Mouse (Mus musculus) embryonic facial prominence, embryonic 15.5 days (tissue): ENCODE measurements around the gene Pitpnm3. TPM values are rescaled to one million over a fixed set of nuclear protein-coding genes. Genes with fewer than 3 reads are reported as not detected.

Source experiments
- ATAC-seq: fragments of 200-750 bp; cut with Nextera tagmentation; 2 replicates; pipeline ENCODE4 v1.8.0; 2017; ENCODE audit warnings: low read depth, moderate TSS enrichment; ENCODE audit not compliant: insufficient number of reproducible peaks, low FRiP score, low TSS enrichment
- H3K27ac ChIP-seq: fragments of 300-500 bp; sonication (generic); replicated peaks from 2 replicates; pipeline ENCODE4 v1.5.1; 2015; ENCODE audit warnings: mild to moderate bottlenecking, inconsistent platforms
- H3K27me3 ChIP-seq: fragments of 300-500 bp; sonication (generic); 2 replicates; pipeline ENCODE4 v1.6.1; 2015; ENCODE audit warnings: inconsistent platforms
- H3K36me3 ChIP-seq: fragments of 300-500 bp; sonication (generic); 2 replicates; pipeline ENCODE4 v1.6.1; 2015; ENCODE audit warnings: mild to moderate bottlenecking, inconsistent platforms
- H3K4me1 ChIP-seq: fragments of 300-500 bp; sonication (generic); 2 replicates; pipeline ENCODE4 v1.6.1; 2015; ENCODE audit warnings: inconsistent platforms
- H3K4me2 ChIP-seq: fragments of 300-500 bp; sonication (generic); replicated peaks from 2 replicates; pipeline ENCODE4 v1.6.1; 2015; ENCODE audit warnings: mild to moderate bottlenecking, inconsistent platforms
- H3K4me3 ChIP-seq: fragments of 300-500 bp; sonication (generic); replicated peaks from 2 replicates; pipeline ENCODE4 v1.5.1; 2015; ENCODE audit warnings: mild to moderate bottlenecking, inconsistent platforms
- H3K9ac ChIP-seq: fragments of 300-500 bp; sonication (generic); 2 replicates; pipeline ENCODE4 v1.6.1; 2015; ENCODE audit warnings: inconsistent platforms
- H3K9me3 ChIP-seq: fragments of 300-500 bp; sonication (generic); replicated peaks from 2 replicates; pipeline ENCODE4 v1.6.1; 2016; ENCODE audit warnings: inconsistent platforms
- WGBS: fragments of 180-500 bp; shearing (Covaris S2); methylation state at CpG from one replicate; pipeline ENCODE4 v1.1.7; 2015; 5-methylcytosine and 5-hydroxymethylcytosine counted together
- polyA plus RNA-seq: library from polyadenylated mRNA; unstranded; fragments of >200 nt; fragmentation: Nextera tagmentation; extraction: Ambion mirVana; gene quantifications from 2 replicates; pipeline ENCODE4 v1.2.1, GENCODE M21; 2015

The Pitpnm3 gene
- polyA plus RNA-seq, 1 experiment from 2014 or later, result 2.0 TPM

DNA sequence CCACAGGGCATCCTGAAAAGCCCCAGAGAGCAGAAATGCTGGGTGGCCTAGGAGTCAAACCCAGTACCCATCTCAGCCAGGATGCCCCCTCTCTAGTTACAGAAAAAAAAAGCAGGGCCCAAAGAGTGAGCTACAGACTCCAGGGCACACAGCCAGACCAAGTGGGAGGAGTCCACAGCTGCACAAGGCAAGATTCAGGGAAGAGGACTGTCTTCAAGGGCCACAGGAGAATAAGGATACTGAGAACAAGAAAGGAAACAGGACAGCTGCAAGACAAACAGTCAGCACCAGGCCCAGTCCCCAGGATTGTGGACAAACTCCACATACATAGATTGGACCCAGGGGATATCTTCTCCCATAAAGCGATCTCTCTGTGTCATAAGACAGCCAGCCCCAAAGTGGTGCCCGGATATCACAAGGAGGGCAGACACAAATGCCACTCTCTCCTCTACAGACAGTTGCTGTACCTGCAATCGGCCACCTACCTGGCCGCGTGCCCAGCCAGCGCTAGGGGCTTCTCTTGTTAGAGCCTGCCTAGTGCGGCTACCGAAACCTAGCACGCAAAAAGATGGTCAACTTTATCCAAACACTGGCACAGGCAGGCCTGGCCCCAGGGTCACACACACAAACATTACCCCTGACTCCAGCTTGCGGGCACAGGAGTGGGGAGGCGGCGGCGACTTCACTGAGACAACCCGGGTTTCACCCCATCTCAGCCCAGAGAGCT lies 85.2 kb downstream of the Pitpnm3 start:
- Histone ChIP-seq H3K36me3 (peaks cover 15% of the 10 kb centered on the region; the same call in 1 of the 2 replicates), H3K4me1 (peaks cover 39% of the 10 kb centered on the region), H3K27ac (no peak overlapping the region), H3K9ac (0 out of 2 replicates have a peak overlapping the region, but pooled peaks have one; percentile 23), H3K4me2 (peak overlapping the region; percentile 86), H3K4me3 (peak overlapping the region; percentile 46), H3K9me3 (no peaks in the 10 kb centered on the region), H3K27me3 (no peaks in the 10 kb centered on the region)
- WGBS, result 16% methylated on average over 14 of the region's 14 CpGs
- ATAC-seq, result peak; percentile 36

GRCm38 (mm10) chr11:72049171-72049759 lies 86.3 kb downstream of the Pitpnm3 start:
- peaks cover 19% of the 10 kb centered on the region; the same call in 1 of the 2 replicates for H3K36me3 ChIP-seq
- no peak overlapping the region for H3K27ac ChIP-seq
- H3K9me3 ChIP-seq, result no peaks in the 10 kb centered on the region
- H3K4me1 ChIP-seq, result peaks cover 33% of the 10 kb centered on the region
- H3K27me3 ChIP-seq, result no peaks in the 10 kb centered on the region
- no peak overlapping the region for H3K9ac ChIP-seq
- ATAC-seq, result no peak
- no peak overlapping the region for H3K4me3 ChIP-seq
- WGBS, result 72% methylated on average over 8 of the region's 8 CpGs
- H3K4me2 ChIP-seq, result no peak overlapping the region

GRCm38 (mm10) chr11:72048730-72049129 lies 86.8 kb downstream of the Pitpnm3 start:
- peaks cover 19% of the 10 kb centered on the region; the same call in 1 of the 2 replicates for H3K36me3 ChIP-seq
- no peaks in the 10 kb centered on the region for H3K9me3 ChIP-seq
- H3K4me3 ChIP-seq, result no peak overlapping the region
- H3K4me1 ChIP-seq, result peaks cover 39% of the 10 kb centered on the region
- H3K27me3 ChIP-seq, result no peaks in the 10 kb centered on the region
- 69% methylated on average over 6 of the region's 6 CpGs for WGBS
- ATAC-seq, result no peak
- H3K27ac ChIP-seq, result no peak overlapping the region
- no peak overlapping the region for H3K4me2 ChIP-seq
- no peak overlapping the region for H3K9ac ChIP-seq

DNA sequence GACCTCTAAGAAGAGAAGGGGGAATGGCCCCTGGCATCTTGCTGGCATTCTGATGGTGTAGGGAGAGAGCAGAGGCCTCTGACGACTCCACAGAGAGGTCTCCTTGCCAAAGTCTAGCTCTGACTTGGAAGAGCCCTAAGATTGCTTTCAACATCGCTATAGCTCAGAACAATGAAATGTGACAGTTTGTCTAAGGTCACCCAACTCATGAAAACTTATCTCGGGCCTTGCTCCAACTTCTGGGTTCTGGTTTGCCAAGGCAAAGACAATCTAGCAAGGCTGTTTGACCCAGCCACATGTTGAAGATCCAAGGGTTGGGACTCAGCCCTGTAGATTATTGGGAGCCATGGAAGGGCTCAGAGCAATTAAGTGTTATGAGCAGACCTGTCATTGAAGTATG lies 91.3 kb downstream of the Pitpnm3 start:
- H3K36me3 ChIP-seq, result peaks cover 19% of the 10 kb centered on the region; the same call in 1 of the 2 replicates
- no peaks in the 10 kb centered on the region for H3K9me3 ChIP-seq
- no peak for ATAC-seq
- no peak overlapping the region for H3K4me3 ChIP-seq
- peak overlapping the region; percentile 94 for H3K4me2 ChIP-seq
- H3K27me3 ChIP-seq, result 0 out of 2 replicates have a peak, but pooled peaks cover 3% of the 10 kb centered on the region
- WGBS, result 90% methylated on average over 3 of the region's 3 CpGs
- H3K4me1 ChIP-seq, result peaks cover 32% of the 10 kb centered on the region
- H3K9ac ChIP-seq, result no peak overlapping the region
- H3K27ac ChIP-seq, result no peak overlapping the region

- Histone ChIP-seq H3K27me3 (peaks cover 10% of the 10 kb centered on the region; the same call in 1 of the 2 replicates), H3K27ac (no peak overlapping the region), H3K4me1 (peaks cover 32% of the 10 kb centered on the region), H3K36me3 (peaks cover 19% of the 10 kb centered on the region; the same call in 1 of the 2 replicates), H3K4me2 (peak overlapping the region; percentile 94), H3K4me3 (peak overlapping the region; percentile 75), H3K9ac (peak overlapping the region; percentile 41), H3K9me3 (no peaks in the 10 kb centered on the region)
- 0 out of 2 replicates have a peak, but pooled peaks have one; percentile 0 for ATAC-seq
- WGBS, result under 1% methylated on average over 14 of the region's 14 CpGs
These were observed 92.9 kb downstream of the Pitpnm3 start for GRCm38 (mm10) chr11:72042631-72043030.

- H3K4me1 ChIP-seq, result peaks cover 32% of the 10 kb centered on the region
- no peaks in the 10 kb centered on the region for H3K9me3 ChIP-seq
- under 1% methylated on average over 52 of the region's 52 CpGs for WGBS
- ATAC-seq, result peak; percentile 90
- H3K27me3 ChIP-seq, result peaks cover 15% of the 10 kb centered on the region; the same call in 1 of the 2 replicates
- peaks cover 19% of the 10 kb centered on the region; the same call in 1 of the 2 replicates for H3K36me3 ChIP-seq
- H3K4me3 ChIP-seq, result peak within 1 kb of the TSS; percentile 75
- H3K9ac ChIP-seq, result peak within 1 kb of the TSS; percentile 44
- peak within 1 kb of the TSS; percentile 94 for H3K4me2 ChIP-seq
- peak within 1 kb of the TSS; percentile 68 for H3K27ac ChIP-seq
These were observed 93.6 kb downstream of the Pitpnm3 start, which contains the start of gene Pimreg for GRCm38 (mm10) chr11:72041768-72042607. TSS of gene Pimreg (plus strand) at chr11:72042032.

DNA sequence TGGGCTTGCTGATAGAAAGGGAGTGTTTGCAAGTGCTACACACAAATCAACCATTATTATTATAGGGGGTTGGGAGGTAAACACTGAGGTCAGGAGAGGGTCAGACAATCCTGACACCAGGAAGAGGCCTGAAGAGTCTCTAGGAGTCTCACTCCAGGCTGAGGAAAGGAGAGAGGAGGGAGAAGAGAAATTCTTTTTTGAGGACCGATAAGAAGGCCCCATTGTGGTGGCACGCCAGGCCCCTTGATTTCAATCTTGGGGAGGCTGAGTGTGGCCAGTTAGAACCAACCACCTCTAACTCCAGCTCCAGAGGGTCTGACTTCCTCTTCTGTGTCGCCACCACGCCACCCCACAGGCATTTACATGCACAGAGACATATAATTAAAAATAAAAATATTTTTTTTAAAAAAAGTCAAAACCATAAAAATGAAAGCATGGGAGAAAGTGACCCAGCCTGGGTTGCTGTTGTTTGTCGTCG lies 94.2 kb downstream of the Pitpnm3 start:
- 15% methylated on average over 6 of the region's 6 CpGs for WGBS
- H3K36me3 ChIP-seq, result peaks cover 14% of the 10 kb centered on the region; the same call in 1 of the 2 replicates
- H3K27ac ChIP-seq, result peak overlapping the region; percentile 68
- peak overlapping the region; percentile 75 for H3K4me3 ChIP-seq
- peaks cover 32% of the 10 kb centered on the region for H3K4me1 ChIP-seq
- no peaks in the 10 kb centered on the region for H3K9me3 ChIP-seq
- ATAC-seq, result no peak
- H3K27me3 ChIP-seq, result peaks cover 15% of the 10 kb centered on the region; the same call in 1 of the 2 replicates
- peak overlapping the region; percentile 94 for H3K4me2 ChIP-seq
- peak overlapping the region; percentile 44; the same call in 1 of the 2 replicates for H3K9ac ChIP-seq

DNA sequence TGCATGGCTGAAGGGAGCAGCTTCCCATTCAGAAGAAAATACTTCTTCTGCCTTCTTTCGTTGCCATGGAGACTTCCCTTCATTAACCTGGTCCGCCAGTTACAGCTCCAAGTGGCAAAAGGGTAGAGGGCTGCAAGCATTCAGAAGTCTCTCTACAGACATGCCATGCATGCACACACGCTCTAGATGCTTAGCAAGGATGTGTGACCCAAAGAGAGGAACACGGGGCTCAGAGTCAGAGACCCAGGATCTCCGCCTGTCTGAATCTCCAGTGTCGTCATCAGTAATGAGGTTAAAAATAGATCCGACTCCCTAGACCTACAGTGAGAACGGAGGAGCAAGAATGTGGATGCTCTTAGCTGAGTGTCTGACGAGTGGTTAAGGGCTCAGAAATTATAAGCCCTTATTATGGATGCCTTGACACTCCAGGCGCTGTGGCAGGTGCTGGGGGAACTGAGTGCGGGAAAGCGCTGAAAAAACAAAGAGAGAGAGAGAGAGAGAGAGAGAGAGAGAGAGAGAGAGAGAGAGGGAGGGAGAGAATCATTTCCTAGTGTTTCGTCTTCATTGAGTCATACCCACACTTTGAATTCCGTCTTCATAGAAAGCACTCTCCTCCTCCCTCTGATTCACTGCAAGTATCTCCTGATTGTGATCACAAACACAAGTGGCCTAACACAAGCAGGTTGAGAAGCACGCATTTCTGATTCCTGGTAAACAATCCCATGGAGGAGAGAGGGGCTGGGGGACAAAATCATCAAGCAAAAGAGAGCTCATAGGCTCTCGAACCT lies 95.8 kb downstream of the Pitpnm3 start:
- peaks cover 32% of the 10 kb centered on the region for H3K4me1 ChIP-seq
- no peak for ATAC-seq
- WGBS, result 41% methylated on average over 16 of the region's 16 CpGs
- H3K9ac ChIP-seq, result no peak overlapping the region
- no peaks in the 10 kb centered on the region for H3K36me3 ChIP-seq
- peaks cover 15% of the 10 kb centered on the region; the same call in 1 of the 2 replicates for H3K27me3 ChIP-seq
- no peaks in the 10 kb centered on the region for H3K9me3 ChIP-seq
- no peak overlapping the region for H3K4me2 ChIP-seq
- H3K27ac ChIP-seq, result no peak overlapping the region
- no peak overlapping the region for H3K4me3 ChIP-seq

- Histone ChIP-seq H3K27me3 (peaks cover 15% of the 10 kb centered on the region; the same call in 1 of the 2 replicates), H3K4me2 (no peak overlapping the region), H3K36me3 (no peaks in the 10 kb centered on the region), H3K4me1 (peaks cover 18% of the 10 kb centered on the region), H3K4me3 (no peak overlapping the region), H3K27ac (no peak overlapping the region), H3K9ac (no peak overlapping the region), H3K9me3 (no peaks in the 10 kb centered on the region)
- no peak for ATAC-seq
- 3% methylated on average over 4 of the region's 4 CpGs for WGBS
These were observed 97.6 kb downstream of the Pitpnm3 start for GRCm38 (mm10) chr11:72037996-72038395.

- 43% methylated on average over 4 of the region's 4 CpGs for WGBS
- H3K4me3 ChIP-seq, result no peak within 1 kb of the TSS
- peaks cover 15% of the 10 kb centered on the region; the same call in 1 of the 2 replicates for H3K27me3 ChIP-seq
- H3K27ac ChIP-seq, result no peak within 1 kb of the TSS
- no peak within 1 kb of the TSS for H3K4me2 ChIP-seq
- ATAC-seq, result no peak
- no peak within 1 kb of the TSS; the same call in 1 of the 2 replicates for H3K9ac ChIP-seq
- H3K9me3 ChIP-seq, result no peaks in the 10 kb centered on the region
- peaks cover 12% of the 10 kb centered on the region for H3K4me1 ChIP-seq
- no peaks in the 10 kb centered on the region for H3K36me3 ChIP-seq
These were observed 98.2 kb downstream of the Pitpnm3 start, which contains the start of gene Aipl1 for GRCm38 (mm10) chr11:72037409-72037808. TSS of gene Aipl1 (minus strand) at chr11:72037509.
